Mouse (Mus musculus): ENCODE results near the gene Prkg1.
"Not testable (repeated sequence)": the region's sequence is repeated elsewhere in the genome, so short reads cannot be mapped to it uniquely, and the experiment has no call there.

Gene Prkg1

GRCm38 (mm10) chr19:30539365-30539941 lies 1225.4 kb downstream of the Prkg1 start:
- DNase-seq (ENCODE audit: extremely low spot score, low read depth, low spot score): not testable (repeated sequence)

- DNase-seq (ENCODE audit: extremely low spot score, low read depth, low spot score): no peak
Observed at GRCm38 (mm10) chr19:30516771-30517170, 1248.1 kb downstream of the Prkg1 start.

Measured in hindlimb bud, embryonic 11.5 days (tissue).